Mouse (Mus musculus) CD8-positive naive resting alpha-beta T cell, adult 57 days (primary cell): ENCODE measurements around the gene Bves. TPM values are rescaled to one million over a fixed set of nuclear protein-coding genes. Genes with fewer than 3 reads are reported as not detected.

Experiments
- total RNA-seq: library from RNA; stranded (reverse); gene quantifications from one replicate; pipeline ENCODE4 v1.2.4, GENCODE M21; 2023

Bves gene
- not detected for total RNA-seq

GRCm38 (mm10) chr10:45335434-45336422 is at the start of gene Bves:
Gene Bves (plus strand): TSS chr10:45335772.

Other genes starting within 250 kb of the Bves start
- gene Popdc3, start 157.7 kb upstream of the Bves start, total RNA-seq: not detected
- gene Lin28b, start 150.6 kb downstream of the Bves start, total RNA-seq: not detected
- gene Hace1, start 242.1 kb downstream of the Bves start, total RNA-seq: 25.9 TPM